Mouse (Mus musculus) skeletal muscle tissue, postnatal 0 days (tissue): Measurements from ENCODE around the gene Mdk. TPM values are rescaled to one million over a fixed set of nuclear protein-coding genes. Genes with fewer than 3 reads are reported as not detected.

Source experiments
- microRNA-seq, 2 experiments: library from miRNA; unstranded; fragments of <30 nt; microRNA quantifications; one replicate each; pipeline ENCODE4; 2016
- polyA plus RNA-seq: library from polyadenylated mRNA; unstranded; fragments of >200 nt; fragmentation: Nextera tagmentation; extraction: Ambion mirVana; gene quantifications from 2 replicates; pipeline ENCODE4 v1.2.1, GENCODE M21; 2015

Gene Mdk
- polyA plus RNA-seq, result 80.5 and 123 TPM in 2 replicates

DNA sequence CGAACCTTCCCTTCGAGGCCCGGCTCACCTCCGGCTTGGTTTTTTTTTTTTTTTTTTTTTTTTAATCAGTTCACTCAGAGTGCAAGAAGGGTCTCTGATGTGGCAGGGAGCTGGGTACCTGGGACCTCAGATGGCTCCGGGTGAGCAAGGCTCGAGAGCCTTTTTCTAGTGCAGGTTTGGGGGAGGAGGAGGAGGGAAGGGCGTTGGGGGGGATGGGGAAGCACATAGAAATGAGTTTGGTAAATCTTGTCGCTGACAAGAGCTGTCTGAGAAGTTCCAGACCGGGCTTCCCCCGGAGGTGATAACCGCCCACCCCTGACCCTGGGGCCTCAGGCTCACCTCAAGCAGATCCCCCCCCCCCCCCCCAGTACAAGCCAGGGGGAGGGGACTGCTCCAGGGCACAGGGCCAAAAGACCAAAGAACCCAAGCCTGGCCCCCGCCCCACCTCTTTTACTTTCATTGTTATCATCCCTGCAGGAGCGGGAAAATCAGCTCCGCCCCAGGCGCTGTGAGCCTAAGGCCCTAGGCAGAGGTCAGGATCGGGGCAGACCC is at the start of gene Mdk:
Gene Mdk (minus strand): TSS at position 138 of the 552 bp plus-strand sequence.

DNA sequence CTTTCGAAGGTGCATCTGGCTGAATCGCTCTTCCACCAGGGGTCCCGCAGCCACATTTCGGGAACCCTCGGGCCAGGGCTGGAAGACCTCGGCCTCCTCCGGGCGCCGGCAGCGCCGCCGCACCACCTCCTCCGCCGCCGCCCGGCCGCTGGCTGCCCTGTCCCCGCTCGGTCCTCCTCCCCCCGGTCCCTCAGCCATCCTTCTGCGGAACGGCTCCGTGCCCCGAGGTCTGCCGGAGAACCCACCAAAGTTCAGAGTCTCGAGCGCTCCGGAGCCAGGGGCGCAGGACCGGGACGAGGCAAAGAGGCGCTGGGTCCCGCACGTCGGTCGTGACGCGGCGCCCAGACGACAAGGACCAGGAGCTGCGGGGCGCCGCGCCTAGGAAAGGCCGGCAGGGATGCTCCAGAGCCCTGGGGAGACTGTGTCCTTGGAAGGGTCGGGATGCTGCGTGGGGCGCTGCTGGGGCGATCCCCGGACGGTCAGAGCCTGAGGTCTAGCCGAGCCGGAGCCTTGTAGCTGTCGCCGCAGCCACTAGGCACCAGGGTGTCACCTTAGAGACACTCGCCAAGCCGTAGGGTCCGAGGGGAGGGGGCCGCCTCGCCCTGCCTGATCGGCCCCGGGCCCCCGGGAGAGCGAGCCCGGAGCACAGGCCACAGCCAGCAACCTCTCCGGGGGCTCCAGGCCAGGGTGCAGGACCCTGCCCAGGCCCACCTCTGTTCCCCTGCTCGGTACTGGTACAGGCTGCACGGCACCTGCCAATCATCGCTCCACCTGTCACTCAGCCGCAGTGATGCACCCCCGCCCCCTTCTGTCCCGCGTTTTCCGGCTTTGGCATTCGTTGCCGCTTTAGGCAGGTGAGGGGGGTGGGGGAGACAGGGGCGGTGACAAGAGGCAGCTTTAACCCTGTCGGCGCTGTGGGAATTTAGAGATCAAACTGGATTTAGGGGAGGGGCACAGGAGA is 43.8 kb upstream of the Mdk start, which contains the start of gene Dgkz:
Gene Dgkz (minus strand): TSS at position 284 of the 961 bp plus-strand sequence.

DNA sequence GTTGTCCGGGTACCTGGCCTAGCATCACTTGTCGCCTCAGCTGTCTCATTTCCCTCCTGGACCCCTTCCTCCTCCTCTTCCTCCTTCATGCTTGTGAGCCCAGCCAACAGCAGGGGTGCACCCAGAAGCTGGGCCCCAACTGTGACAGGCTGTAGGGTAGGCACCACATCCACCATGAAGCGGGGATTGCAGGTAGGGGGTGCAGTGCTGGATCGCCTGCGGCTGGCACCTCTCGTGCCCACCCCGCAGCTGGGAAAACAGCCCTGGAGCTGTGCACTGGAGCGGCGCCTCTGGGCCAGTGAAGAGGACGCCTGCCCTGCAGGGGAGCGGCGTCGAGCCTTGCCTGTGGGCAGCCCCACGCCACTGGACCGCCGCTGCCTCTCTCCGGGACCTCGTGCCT is 13.4 kb upstream of the Mdk start, which contains the start of gene Gm9821:
Gene Gm9821 (plus strand): TSS at position 221 of the 400 bp plus-strand sequence.

DNA sequence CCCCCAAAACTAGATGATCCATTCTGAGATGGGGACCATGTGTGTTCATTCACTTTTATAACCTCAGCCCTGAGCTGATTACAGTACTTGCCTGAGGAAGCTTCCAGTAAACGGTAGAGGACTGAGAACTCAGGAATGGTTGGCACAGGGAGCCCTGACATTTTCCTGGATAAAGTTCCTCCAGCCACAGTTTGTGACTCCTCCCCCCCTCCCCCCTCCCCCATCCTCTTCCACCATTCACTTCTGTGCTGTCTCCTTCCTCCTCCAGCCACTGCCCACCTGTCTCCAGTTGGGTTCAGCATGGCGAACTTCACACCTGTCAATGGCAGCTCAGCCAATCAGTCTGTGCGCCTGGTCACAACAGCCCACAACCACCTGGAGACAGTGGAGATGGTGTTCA is 5.1 kb downstream of the Mdk start, which contains the start of gene Chrm4:
Gene Chrm4 (plus strand): TSS at position 301 of the 400 bp plus-strand sequence.

Small RNA genes within 50 kb of the gene (microRNA-seq; reads per million reads assigned to microRNA genes)
- gene Mir6999, result 0.10 to 0.21 reads per million in 2 experiments

Other genes with a start within 250 kb of the Mdk start
- 18.8 and 19.3 TPM in 2 replicates for gene Atg13, start 221.7 kb downstream of the Mdk start, polyA plus RNA-seq
- 8.4 and 8.6 TPM in 2 replicates for gene Harbi1, start 221.4 kb downstream of the Mdk start, polyA plus RNA-seq
- 6.2 and 6.7 TPM in 2 replicates for gene Ambra1, start 202.2 kb downstream of the Mdk start, polyA plus RNA-seq
- not detected in 2 replicates for gene Chrm4, start 5.0 kb downstream of the Mdk start, polyA plus RNA-seq
- 0.83 and 1.0 TPM in 2 replicates for gene Gm9821, start 13.4 kb upstream of the Mdk start, polyA plus RNA-seq
- 22.7 and 26.4 TPM in 2 replicates for gene Dgkz, start 43.6 kb upstream of the Mdk start, polyA plus RNA-seq
- gene Creb3l1, start 92.2 kb upstream of the Mdk start, polyA plus RNA-seq, result 9.4 and 12.9 TPM in 2 replicates
- gene Phf21a, start 160.8 kb upstream of the Mdk start, polyA plus RNA-seq, result 9.6 and 11.7 TPM in 2 replicates